Mouse (Mus musculus) CD4-positive naive resting alpha-beta T cell, adult 76 days (primary cell): ENCODE results near the gene Zfp493. TPM values are rescaled to one million over a fixed set of nuclear protein-coding genes. Genes with fewer than 3 reads are reported as not detected.

ENCODE experiments used
- total RNA-seq: library from RNA; stranded (reverse); gene quantifications from one replicate; pipeline ENCODE4 v1.2.4, GENCODE M21; 2023

Zfp493 gene
- 1.6 TPM for total RNA-seq

DNA sequence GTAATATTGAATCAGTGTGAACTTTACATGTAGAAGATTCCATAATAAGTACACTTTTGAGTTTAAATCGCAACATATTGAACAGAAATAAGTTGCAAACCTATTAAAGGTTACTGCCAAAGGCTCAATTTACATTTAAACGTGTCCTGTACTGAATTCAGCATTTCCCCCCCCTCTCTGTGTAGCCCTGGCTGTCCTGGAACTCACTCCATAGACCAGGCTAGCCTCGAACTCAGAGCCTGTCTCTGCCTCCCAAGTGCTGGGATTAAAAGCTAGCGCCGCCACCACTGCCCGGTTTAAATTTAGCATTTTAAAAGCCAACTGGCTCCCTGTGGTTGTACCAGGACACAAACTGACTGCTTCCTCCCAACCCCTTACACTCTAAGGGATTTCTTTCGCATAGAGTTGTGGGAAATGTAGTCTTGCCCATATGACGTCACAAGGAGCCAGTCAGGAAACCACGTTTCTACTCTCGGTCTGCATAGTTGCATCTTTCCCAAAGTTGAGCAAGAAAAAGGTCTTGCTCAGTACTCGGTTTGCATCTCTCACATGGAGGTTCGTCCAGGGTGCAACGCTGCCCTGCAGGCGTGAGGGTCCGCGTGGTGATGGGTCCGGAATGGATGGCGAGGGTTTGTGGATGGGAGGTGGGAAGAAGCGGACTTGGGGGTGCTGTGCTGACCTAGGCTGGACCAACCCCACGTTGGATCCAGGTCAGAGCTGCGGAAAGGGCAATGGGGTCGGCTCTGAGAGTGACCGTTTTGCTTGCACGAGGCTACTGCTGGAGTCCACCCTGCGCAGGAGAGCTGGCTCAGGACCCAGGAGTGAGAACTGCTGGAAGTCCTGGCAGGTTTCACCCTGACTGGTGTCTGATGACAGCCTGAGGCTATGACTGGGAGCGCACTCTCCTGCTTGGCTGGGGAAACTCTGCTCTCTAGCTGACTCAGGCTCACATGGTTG, at the start of gene Zfp493:
TSS of gene Zfp493 (plus strand) at position 429 of the 957 bp plus-strand sequence.

GRCm38 (mm10) chr13:67754333-67755306, 24.9 kb upstream of the Zfp493 start, which contains the start of gene Zfp85:
TSS of gene Zfp85 (minus strand) at chr13:67755228.

DNA sequence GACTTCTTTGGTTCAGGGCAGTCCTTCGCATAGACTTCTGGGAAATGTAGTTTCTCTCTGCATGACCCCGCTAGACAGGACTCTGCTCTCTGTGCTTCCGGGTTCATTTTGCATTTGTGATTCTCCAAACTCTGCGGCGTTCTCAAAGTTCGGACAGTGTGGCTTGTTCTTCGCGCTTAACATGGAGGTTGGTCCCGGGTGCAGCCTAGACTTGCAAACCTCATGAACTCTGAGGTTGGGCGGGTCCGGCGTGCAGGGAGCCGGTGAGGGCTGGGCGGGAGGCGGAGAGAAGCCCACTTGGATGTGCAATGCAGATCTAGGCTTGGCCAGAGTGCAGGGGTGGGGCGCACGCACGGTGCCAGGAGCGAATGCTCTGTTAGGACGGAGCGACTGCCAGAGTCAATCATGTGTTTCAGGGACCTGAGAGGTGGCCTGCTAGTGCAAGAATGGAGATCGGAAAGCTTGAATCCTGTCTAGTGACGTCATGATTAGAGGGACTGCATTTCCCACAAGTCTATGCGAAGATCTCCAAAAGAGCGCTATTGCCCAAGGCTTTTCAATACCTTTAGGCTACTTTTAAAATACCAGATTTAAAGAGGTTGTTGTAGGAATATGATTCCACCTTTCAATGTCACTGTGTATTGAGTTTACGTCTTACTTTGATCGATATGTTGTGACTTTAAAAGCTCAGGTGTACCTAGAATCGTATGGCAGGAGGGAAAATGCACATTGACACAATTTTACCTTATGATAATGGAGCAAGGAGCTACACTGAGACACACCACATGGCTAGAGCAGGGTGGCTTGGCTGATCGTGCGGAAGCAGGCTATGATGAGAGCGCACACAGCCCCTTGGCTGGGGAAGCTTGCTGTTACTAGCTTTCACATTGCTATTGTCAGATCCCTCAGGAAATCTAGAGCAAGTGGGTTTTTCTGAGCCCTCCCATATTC, 34.5 kb downstream of the Zfp493 start, which contains the start of gene Zfp273:
TSS of gene Zfp273 (plus strand) at position 31 of the 951 bp plus-strand sequence.

GRCm38 (mm10) chr13:67830911-67831336, 51.4 kb downstream of the Zfp493 start, which contains the start of gene Gm10037:
TSS of gene Gm10037 (plus strand) at chr13:67831106.

Other genes starting within 250 kb of the Zfp493 start
- 12.8 TPM for gene Zfp748, start 225.9 kb upstream of the Zfp493 start, total RNA-seq
- gene Zfp729b, start 170.0 kb upstream of the Zfp493 start, total RNA-seq, result 13.0 TPM
- not detected for gene Gm49345, start 141.9 kb upstream of the Zfp493 start, total RNA-seq
- 14.7 TPM for gene Zfp729a, start 141.9 kb upstream of the Zfp493 start, total RNA-seq
- 7.8 TPM for gene Zfp738, start 92.6 kb upstream of the Zfp493 start, total RNA-seq
- 8.3 TPM for gene Zfp65, start 50.5 kb upstream of the Zfp493 start, total RNA-seq
- gene Zfp85, start 24.5 kb upstream of the Zfp493 start, total RNA-seq, result 4.8 TPM
- 3.1 TPM for gene Zfp273, start 34.0 kb downstream of the Zfp493 start, total RNA-seq
- gene Gm10037, start 51.4 kb downstream of the Zfp493 start, total RNA-seq, result 1.2 TPM
- not detected for gene BC048507, start 83.6 kb downstream of the Zfp493 start, total RNA-seq